Mouse (Mus musculus): ENCODE results near the gene Hbp1. TPM values are rescaled to one million over a fixed set of nuclear protein-coding genes. Genes with fewer than 3 reads are reported as not detected.

The Hbp1 gene
- 112 TPM for polyA plus RNA-seq (2015; fragmentation: Illumina TruSeq; extraction: RNeasy Lipid Tissue Mini Kit (QIAGEN cat#74804); ENCODE audit: insufficient read depth, low replicate concordance)

DNA sequence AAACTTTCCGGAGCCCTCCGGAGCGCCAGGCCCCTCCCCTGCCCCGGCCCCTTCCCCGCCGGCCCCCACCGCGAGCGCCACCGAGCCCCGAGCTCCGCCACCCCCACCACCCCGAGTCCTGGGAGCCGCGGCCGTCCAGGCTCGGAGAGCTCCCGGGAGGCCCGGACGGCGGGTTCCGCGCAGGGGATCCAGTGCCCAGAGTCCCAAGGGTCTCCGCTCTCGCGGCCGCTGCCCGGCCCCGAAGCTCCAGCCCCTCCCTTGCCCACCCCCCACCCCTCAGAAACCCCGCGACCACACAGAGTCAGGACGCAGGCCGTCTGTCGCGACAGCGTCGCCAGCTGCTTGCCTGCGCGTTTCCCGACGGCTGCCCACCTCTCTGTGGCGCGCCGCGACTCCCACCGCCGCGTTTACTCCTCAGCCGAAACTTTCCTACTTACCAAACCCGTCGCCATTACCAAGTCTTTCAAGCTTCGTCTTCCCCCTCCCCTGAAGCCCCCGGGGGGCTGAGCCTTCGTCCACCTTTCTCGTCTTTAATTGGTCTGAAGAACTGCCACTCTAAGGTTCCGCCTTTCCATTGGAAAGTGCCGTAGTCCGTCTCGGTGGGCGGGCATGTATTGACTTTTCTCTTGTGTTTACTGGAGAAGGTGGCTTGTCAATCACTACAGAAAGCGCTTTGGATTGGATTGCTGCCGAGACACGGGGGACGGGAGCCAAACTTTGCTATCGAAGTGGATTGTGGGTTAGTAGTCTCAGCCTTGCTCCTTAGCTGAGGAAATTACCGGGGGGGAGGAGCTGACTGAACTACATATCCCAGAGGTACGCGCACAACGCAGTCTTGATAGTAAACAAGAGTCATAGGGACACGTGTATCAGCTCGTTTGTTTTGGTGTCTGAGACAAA is at the start of gene Hbp1:
Gene Hbp1, minus strand, starts transcription at position 777 of the 900 bp plus-strand sequence.

Other genes with a start within 250 kb of the Hbp1 start
- not detected for gene Gpr22, start 236.6 kb downstream of the Hbp1 start, polyA plus RNA-seq (2015; fragmentation: Illumina TruSeq; extraction: RNeasy Lipid Tissue Mini Kit (QIAGEN cat#74804); ENCODE audit: insufficient read depth, low replicate concordance)
- gene Prkar2b, start 110.8 kb upstream of the Hbp1 start, polyA plus RNA-seq (2015; fragmentation: Illumina TruSeq; extraction: RNeasy Lipid Tissue Mini Kit (QIAGEN cat#74804); ENCODE audit: insufficient read depth, low replicate concordance): 20.0 TPM

Measured in spleen, adult 10 weeks (tissue).